Mouse (Mus musculus): ENCODE measurements around the gene Klri2. TPM values are rescaled to one million over a fixed set of nuclear protein-coding genes. Genes with fewer than 3 reads are reported as not detected.

Gene Klri2
- 0.49 TPM for total RNA-seq (2023)

DNA sequence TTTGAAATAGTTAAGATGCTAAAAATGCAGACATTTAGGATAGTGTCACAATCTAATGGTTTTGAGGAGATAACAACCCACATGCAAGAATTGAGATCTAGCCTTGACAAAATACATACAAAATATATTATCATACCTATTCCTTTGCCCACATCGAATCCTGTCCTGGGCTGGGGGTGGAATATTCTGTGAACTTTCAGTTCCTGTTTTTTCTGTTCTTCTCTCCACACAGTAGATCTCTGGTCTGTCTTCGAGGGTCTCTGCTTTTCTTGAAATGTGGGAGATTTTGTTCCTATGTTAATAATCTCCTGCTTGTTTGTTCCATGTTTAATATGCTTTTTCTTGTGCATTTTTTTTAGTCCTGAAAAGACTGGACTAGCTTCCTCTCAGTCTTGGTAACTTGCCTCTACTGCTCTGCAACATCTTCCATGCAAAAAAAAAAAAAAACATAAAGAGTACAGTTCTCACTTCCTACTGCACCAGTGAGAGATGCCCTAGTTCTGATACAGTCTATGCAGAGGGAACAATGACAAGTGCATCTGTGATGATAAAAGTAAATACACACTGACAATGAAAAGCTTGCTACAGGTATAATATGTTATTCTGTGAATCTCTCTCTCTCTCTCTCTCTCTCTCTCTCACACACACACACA lies at the start of gene Klri2:
Klri2 (minus strand) TSS at position 416 of the 653 bp plus-strand sequence.

GRCm38 (mm10) chr6:129784170-129784569 lies 43.9 kb upstream of the Klri2 start, which contains the start of gene Gm156:
TSS of gene Gm156 (minus strand) at chr6:129784270.

DNA sequence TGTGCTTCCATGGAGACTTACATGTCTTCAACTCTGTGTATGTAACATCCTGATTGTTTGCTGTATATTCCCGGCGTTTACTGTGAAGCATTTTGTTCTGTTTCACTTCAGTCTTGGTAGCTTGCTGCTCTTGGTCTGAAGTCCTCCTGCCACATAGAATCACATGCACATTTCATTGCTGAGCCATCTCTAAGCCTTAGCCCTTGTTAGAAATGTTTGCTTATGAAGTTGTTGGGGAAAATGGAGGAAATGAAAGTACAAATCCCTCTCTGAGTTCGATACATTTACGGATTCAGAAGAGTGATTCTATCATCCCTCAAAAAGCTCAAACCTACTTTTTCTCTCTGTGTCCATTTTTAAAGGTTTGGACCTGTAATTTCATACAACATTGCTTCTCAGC lies 23.3 kb downstream of the Klri2 start, which contains the start of gene Klri1:
Klri1 (minus strand) TSS at position 101 of the 400 bp plus-strand sequence.

Other genes starting within 250 kb of the Klri2 start
- not detected for gene Olr1, start 233.3 kb downstream of the Klri2 start, total RNA-seq (2023)
- gene Tmem52b, start 227.9 kb downstream of the Klri2 start, total RNA-seq (2023), result not detected
- 14.5 TPM for gene Gabarapl1, start 207.3 kb downstream of the Klri2 start, total RNA-seq (2023)
- gene Klre1, start 162.6 kb downstream of the Klri2 start, total RNA-seq (2023), result 0.77 TPM
- gene Klrd1, start 148.7 kb downstream of the Klri2 start, total RNA-seq (2023), result 205 TPM
- 2.4 TPM for gene Klrk1, start 116.6 kb downstream of the Klri2 start, total RNA-seq (2023)
- gene Klrc3, start 97.1 kb downstream of the Klri2 start, total RNA-seq (2023), result not detected
- 0.15 TPM for gene Klrc2, start 79.8 kb downstream of the Klri2 start, total RNA-seq (2023)
- gene Klrc1, start 61.5 kb downstream of the Klri2 start, total RNA-seq (2023), result 1.3 TPM
- gene Klri1, start 23.4 kb downstream of the Klri2 start, total RNA-seq (2023), result 1.1 TPM
- not detected for gene Gm156, start 43.8 kb upstream of the Klri2 start, total RNA-seq (2023)
- gene Gm17631, start 122.2 kb upstream of the Klri2 start, total RNA-seq (2023), result not detected
- gene Klra17, start 136.2 kb upstream of the Klri2 start, total RNA-seq (2023), result 1.5 TPM
- gene Klra5, start 177.2 kb upstream of the Klri2 start, total RNA-seq (2023), result not detected

Data from CD8-positive naive resting alpha-beta T cell, adult 57 days (primary cell).